Mouse (Mus musculus) cerebellum, adult 2 months (tissue): ENCODE data around the gene Slco1a4.

Experiments
- CTCF ChIP-seq: fragments of 200-500 bp; IDR thresholded peaks from 2 replicates; pipeline ENCODE4 v1.5.1; 2011; ENCODE audit warnings: low read depth, mild to moderate bottlenecking, control low read depth, low read length, moderate library complexity, borderline replicate concordance; ENCODE audit not compliant: insufficient read depth
- POLR2A ChIP-seq: fragments of 200-500 bp; IDR thresholded peaks from 2 replicates; pipeline ENCODE4 v1.6.1; 2011; ENCODE audit warnings: low read length, control low read depth, borderline replicate concordance; ENCODE audit not compliant: insufficient read depth

GRCm38 (mm10) chr6:141868735-141869134 lies 12.7 kb upstream of the Slco1a4 start:
- TF ChIP-seq POLR2A, result no peak
- no peak for TF ChIP-seq CTCF
